Mouse (Mus musculus) left cerebral cortex, adult 8-10 months (tissue): ENCODE data around the gene Zscan2. TPM values are rescaled to one million over a fixed set of nuclear protein-coding genes. Genes with fewer than 3 reads are reported as not detected.
A peak's percentile ranks its signal among the peaks of the same experiment; 100 is the strongest.
"Not testable (repeated sequence)": the region's sequence is repeated elsewhere in the genome, so short reads cannot be mapped to it uniquely, and the experiment has no call there.

Source experiments
- DNase-seq, 2 experiments: peaks; one replicate each; pipeline ENCODE4 v3.0.0; 2022; ENCODE audit warnings: low spot score in 2 of 2
- total RNA-seq, 4 experiments: library from RNA; stranded (reverse); gene quantifications; 2 replicates each; pipeline ENCODE4 v1.2.4; 2022

The Zscan2 gene
- 10 to 100 TPM; 11.3 to 16.9 (median 14.0) TPM for total RNA-seq

GRCm38 (mm10) chr7:80860729-80861274 lies at the start of gene Zscan2:
TSS of gene Zscan2 (plus strand) at chr7:80860920.
- peak; percentile 80 to 93 for DNase-seq

GRCm38 (mm10) chr7:80813397-80813796 lies 47.3 kb upstream of the Zscan2 start:
- no peak for DNase-seq

- no peak for DNase-seq
Measured at GRCm38 (mm10) chr7:80816641-80817040, 44.1 kb upstream of the Zscan2 start.

- no peak for DNase-seq
Measured at GRCm38 (mm10) chr7:80820838-80821237, 39.9 kb upstream of the Zscan2 start.

GRCm38 (mm10) chr7:80823267-80823666 lies 37.5 kb upstream of the Zscan2 start:
- DNase-seq: no peak

DNA sequence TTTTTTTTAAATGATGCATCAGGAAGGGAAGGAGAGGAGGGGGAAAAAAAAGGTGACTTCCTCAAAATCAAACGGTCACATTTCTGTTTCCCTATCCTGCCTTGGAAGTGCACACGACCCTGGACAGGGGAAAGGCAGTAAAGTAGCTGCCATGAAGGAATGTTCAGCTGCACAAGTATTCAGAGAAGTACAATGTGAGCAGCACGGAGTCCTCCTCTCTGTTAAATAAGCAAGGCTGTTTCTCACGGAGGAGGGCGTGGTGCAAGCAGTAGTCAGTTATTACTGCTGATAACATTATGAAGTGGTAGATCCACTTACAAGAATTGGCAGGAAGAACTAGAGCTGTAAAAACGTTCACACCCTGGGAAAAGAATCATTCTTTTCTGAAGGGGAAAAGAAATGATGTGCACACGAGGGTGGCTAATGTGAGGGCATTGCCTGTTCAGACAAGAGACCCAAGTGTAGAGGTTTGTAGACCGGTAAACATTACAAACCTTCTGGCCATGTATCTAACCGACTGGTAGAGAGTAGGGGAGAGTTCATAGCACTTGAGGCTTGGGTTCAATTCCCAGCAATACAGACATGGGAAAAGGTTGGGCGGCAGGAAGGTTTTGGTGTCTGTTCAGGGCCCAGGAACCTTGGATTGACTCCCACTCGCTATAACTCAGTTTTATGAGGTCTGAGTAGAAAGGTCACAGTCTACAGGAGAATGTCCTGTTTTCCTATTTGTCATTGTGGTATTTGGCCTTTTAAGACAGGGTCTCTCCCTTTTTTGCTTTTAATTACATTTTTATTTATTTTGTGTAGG lies 36.6 kb upstream of the Zscan2 start:
- DNase-seq: no peak

DNA sequence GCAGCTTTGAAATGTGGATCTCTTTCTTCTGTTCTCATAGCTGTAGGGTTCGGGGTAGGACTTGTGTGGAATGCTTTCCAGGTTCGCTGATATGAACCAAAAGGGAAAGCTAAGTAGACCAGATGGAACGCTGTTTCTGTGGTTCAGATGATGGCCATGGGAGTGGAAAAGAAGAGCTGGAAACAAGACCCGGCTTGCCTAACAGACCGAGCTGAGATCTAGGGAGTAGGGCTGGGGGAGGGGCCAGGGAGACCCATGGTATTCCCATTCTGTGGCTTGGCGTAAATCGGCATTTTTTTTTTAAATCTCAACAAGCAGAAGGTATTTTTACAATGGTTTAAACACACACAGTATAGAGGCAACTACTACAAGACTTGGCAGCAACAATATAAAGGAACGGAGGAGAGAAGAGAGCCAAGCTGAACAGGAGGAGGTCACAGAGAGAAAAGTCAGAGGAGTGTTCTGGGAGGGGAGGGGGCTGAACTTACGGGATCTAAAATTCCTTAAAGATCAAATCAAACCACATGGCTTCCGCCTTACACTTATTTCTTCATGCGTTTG lies 34.8 kb upstream of the Zscan2 start, which contains the start of gene Iqgap1:
Gene Iqgap1 (minus strand): TSS at position 132 of the 561 bp plus-strand sequence.
- DNase-seq: no peak

DNA sequence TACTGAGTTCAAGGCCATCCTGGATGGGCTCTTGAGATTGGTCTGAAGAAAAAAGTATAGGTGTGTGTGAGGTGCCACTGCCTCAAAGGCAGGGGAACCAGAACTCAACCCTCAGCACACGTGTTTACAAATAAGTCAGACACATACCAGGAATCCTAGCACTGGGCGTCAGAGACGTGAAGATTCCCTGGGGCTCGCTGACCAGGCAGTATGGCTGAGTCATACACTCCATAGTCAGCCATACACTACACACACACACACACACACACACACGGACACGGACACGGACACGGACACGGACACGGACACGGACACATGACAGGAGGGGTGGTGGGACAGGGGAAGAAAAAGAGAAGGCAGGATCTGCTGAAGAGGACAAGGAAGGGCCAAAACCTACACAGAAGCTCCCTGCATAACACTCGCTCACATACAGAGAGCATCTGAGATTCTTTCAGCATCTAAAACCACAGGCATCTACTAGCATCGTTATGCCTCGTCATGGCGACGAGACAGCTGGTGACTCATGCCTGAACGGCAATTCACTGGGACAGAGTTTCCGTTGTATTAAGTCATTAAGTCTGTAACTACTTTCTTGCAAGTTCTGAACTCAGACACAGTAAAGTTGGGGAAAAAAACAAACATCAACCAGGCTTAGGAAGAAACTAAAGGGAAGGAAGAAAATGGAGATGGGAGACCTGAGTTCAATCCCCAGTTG lies 32.4 kb upstream of the Zscan2 start:
- DNase-seq: no peak

DNA sequence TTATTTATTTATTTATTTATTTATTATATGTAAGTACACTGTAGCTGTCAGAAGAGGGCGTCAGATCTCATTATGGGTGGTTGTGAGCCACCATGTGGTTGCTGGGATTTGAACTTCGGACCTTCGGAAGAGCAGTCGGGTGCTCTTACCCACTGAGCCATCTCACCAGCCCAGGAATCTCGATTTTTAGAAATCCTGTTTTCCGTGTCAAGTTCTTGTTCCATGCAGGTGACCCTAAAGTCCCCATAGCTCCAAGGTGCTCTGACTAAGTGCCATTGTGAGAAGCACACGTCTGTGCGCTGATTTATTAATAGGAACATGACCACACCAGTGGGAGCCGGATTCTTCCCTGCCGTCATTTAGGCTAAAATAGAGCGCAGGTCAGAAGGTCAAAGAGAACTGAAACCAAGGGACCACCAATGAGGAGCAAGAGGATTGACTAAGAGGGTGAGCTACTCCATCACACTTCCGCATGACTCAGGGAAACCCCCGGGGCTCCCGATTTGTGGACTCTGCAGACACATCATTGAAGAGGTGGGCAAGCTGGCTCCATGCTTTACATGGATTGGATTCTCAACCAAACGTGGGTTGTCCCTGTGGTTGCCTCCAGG lies 30.4 kb upstream of the Zscan2 start:
- no peak for DNase-seq

DNA sequence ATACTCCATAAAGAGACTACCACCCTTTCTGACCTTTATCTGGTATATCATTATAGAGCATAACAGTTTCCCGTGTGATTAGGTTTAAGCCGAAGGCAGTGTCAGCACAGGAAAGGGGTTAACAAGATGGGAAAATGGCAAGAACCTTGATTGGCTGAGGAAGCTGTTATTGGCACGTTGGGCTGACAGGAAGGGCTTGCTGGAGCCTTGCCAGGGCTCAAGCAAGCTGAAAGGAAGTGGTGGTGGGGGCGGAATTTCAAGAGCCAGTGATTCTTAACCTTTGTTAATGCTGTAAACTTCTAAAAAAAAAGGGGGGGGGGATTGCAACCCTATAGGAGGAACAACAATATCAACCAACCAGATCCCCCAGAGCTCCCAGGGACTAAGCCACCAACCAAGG lies 28.5 kb upstream of the Zscan2 start:
- DNase-seq: no peak

DNA sequence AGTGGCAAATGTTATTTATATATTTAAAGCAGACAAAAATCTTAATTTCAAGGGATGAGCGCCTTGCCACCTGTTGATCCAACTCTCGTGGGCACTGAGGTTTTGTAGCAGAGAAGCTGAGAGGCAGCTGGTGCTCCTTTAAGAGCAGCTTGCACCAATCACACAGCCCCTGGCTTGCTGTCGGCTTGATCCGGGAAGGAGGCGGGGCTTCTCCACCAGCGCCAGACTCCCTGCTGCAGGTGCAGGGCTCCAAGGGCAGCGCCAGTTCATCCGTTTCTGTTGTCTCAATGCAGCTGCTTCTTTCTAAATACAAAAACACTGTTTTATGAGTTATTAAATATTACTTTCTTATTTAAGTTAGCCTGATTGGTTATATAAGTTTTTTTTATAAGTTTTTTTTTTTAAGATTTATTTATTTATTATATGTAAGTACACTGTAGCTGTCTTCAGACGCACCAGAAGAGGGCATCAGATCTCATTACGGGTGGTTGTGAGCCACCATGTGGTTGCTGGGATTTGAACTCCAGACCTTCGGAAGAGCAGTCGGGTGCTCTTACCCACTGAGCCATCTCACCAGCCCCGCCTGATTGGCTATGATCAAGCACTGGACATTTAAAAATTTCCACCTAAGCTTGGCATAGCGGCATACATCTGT lies 27.6 kb upstream of the Zscan2 start:
- not testable (repeated sequence) for DNase-seq

- DNase-seq: no peak
Measured at GRCm38 (mm10) chr7:80833651-80834532, 26.8 kb upstream of the Zscan2 start.

DNA sequence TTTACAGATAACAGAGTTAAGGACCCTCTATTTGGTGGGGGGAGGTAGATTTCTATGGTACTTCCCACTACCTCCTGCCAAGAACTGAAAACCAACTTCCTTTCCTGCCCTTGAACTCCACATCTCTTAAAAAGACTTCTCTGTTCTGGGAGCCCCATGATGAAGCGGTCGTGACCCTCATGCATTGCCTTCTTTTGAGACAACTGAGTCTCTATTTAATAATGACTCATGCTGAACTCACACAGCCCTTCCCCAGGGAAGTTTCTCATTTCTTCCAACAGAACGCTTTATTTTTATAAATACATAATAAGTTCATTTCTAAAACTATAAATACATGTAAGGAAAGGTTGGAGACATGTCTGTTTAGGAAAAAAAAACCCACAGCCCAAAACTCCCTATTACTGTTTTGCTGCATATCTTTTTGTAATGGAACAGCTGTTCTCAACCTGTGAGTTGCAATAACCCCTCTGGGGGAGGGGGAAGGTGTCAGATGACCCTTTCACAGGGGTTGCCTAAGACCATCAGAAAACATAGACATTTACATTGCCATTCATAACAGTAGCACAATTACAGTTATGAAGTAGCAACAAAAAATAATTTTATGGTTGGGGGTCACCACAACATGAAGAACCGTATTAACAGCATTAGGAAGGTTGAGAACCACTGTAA lies 24.6 kb upstream of the Zscan2 start:
- DNase-seq: no peak

GRCm38 (mm10) chr7:80837736-80838135 lies 23.0 kb upstream of the Zscan2 start:
- no peak for DNase-seq

DNA sequence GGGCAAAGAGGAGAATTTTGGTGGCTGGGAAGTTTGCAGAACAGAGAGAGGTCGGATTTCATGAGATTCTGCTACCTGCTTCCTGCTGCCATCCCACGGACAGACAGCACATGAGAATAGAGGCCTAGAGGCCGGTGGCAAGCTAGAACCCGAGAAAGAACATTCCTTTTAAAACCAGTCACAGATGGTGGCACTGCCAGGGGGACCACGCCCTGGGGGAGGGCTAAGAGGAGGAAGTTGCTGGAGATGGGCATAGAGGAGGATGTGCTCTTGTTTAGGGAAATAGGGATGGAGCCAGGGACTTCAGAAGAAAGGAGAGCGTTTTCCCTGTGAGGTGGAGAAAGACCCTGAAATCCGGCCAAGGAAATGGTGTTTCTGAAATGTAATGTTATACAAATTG lies 22.5 kb upstream of the Zscan2 start:
- DNase-seq: no peak

DNA sequence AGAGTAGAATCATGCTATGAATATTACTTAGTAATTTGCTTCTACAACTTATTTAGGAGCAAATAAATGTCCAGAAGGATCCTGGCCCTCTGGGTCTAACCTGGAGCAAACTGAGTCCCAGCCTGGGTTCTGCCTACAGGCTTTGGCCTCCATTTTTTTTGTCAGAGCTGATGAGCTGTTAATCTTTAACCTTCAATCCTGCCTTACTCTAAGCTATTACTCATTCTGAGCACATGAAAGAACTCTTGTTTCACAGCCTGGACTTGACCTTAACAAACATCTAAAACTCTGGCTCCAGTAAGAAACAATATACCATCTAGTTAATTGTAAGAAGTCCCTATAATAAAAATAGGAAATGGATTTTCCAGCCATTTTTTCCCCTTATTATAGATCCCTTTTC lies 21.0 kb upstream of the Zscan2 start:
- DNase-seq: no peak

- no peak for DNase-seq
Measured at GRCm38 (mm10) chr7:80840241-80840640, 20.5 kb upstream of the Zscan2 start.

- DNase-seq: no peak
Measured at GRCm38 (mm10) chr7:80840937-80841336, 19.8 kb upstream of the Zscan2 start.

GRCm38 (mm10) chr7:80842132-80842531 lies 18.6 kb upstream of the Zscan2 start:
- no peak for DNase-seq

- DNase-seq: no peak
Measured at GRCm38 (mm10) chr7:80843176-80843575, 17.5 kb upstream of the Zscan2 start.
